Mouse (Mus musculus): ENCODE measurements around the gene Map1s. TPM values are rescaled to one million over a fixed set of nuclear protein-coding genes. Genes with fewer than 3 reads are reported as not detected.

Map1s gene
- polyA plus RNA-seq, 1 experiment from 2014 or later: 41.5 TPM

DNA sequence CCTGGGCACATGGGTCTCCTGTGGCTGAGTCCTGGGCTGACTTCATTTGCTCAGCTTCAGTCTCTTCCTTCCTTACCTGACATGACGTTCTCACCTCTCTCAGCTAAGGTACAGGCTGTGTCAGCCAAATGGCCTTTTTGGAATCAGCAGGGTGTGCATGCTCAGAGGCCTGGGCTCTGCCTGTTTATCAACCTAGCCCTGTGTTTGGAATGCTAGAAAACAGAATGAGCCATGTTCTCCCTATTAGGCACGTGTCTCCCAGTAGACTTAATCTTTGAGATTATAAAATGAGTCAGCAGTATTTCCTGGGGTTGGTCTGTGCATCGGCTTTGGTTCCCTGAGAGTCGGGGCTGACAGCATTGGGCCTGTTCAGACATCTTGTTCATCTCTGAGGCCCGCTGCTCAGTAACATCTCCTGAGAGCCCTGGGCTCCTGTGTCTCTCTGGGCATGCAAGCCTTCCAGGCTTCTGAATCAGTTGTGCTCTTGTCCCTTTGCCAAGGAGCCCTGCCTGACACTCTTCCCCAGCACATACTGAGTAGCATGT is 23.1 kb downstream of the Map1s start:
- WGBS: 77% methylated on average over 5 of the region's 5 CpGs
- Histone ChIP-seq H3K27me3 (ENCODE audit: control insufficient read depth, insufficient read depth, low read length) (no peaks in the 10 kb centered on the region), H3K4me3 (ENCODE audit: low read depth, low read length) (no peak overlapping the region), H3K36me3 (ENCODE audit: control insufficient read depth, insufficient read depth, low read length) (no peaks in the 10 kb centered on the region), H3K4me2 (replicated peaks; ENCODE audit: low read depth, low read length) (no peak overlapping the region), H3K9ac (replicated peaks; ENCODE audit: low read depth, low read length) (no peak overlapping the region), H3K9me3 (ENCODE audit: control insufficient read depth, low read depth, low read length) (no peaks in the 10 kb centered on the region), H3K27ac (ENCODE audit: low read length) (no peak overlapping the region), H3K4me1 (ENCODE audit: control insufficient read depth, insufficient read depth, low read length) (no peaks in the 10 kb centered on the region)
- no peak for ATAC-seq (ENCODE audit: insufficient number of reproducible peaks, insufficient read depth, low FRiP score, low read depth)

DNA sequence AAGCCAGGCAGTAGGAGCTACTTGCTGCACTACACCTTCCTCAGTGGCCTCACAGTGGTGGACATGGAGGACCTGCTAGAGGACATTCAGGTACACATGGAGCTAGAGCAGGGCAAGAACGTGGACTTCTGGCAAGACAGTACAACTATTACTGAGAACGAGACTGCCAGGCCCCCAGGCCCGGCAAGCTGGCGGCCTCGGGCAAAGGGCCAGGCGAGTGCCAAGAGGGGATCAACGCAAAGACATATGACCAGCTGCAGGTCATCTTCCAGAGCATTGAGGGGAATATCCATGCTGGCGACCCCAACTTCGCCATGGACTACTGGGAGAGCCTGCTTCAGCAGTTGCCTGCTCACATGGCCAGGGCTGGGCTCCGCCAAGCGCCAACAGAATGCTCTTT is 26.0 kb downstream of the Map1s start:
- no peak overlapping the region for H3K4me3 ChIP-seq (ENCODE audit: low read depth, low read length)
- no peaks in the 10 kb centered on the region for H3K4me1 ChIP-seq (ENCODE audit: control insufficient read depth, insufficient read depth, low read length)
- no peaks in the 10 kb centered on the region for H3K27me3 ChIP-seq (ENCODE audit: control insufficient read depth, insufficient read depth, low read length)
- WGBS: 93% methylated on average over 11 of the region's 11 CpGs
- no peak overlapping the region for H3K9ac ChIP-seq (replicated peaks; ENCODE audit: low read depth, low read length)
- no peaks in the 10 kb centered on the region for H3K9me3 ChIP-seq (ENCODE audit: control insufficient read depth, low read depth, low read length)
- no peak overlapping the region for H3K4me2 ChIP-seq (replicated peaks; ENCODE audit: low read depth, low read length)
- no peaks in the 10 kb centered on the region for H3K36me3 ChIP-seq (ENCODE audit: control insufficient read depth, insufficient read depth, low read length)
- H3K27ac ChIP-seq (ENCODE audit: low read length): no peak overlapping the region
- ATAC-seq (ENCODE audit: insufficient number of reproducible peaks, insufficient read depth, low FRiP score, low read depth): no peak

DNA sequence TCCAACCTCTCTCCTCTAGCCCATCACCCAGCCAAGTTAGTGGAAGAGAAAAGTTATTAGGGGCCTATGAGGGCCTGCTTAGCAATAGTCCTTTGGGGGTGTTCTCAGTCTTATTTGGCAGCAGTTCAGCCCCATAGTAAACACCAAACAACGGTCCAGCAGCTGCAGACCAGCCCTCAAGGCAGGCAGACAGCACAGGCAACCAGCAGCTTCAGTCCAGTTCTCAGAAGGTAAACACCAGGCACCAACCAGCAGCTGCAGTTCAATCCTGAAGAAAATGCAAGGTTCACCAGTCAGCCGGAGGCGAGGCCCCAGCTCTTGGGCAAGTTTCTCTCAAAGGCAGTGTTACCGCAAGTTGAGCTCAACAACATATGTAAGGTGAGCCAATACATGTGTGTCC is 27.3 kb downstream of the Map1s start:
- no peak for ATAC-seq (ENCODE audit: insufficient number of reproducible peaks, insufficient read depth, low FRiP score, low read depth)
- Histone ChIP-seq H3K9ac (replicated peaks; ENCODE audit: low read depth, low read length) (no peak overlapping the region), H3K27me3 (ENCODE audit: control insufficient read depth, insufficient read depth, low read length) (no peaks in the 10 kb centered on the region), H3K27ac (ENCODE audit: low read length) (no peak overlapping the region), H3K4me3 (ENCODE audit: low read depth, low read length) (no peak overlapping the region), H3K4me1 (ENCODE audit: control insufficient read depth, insufficient read depth, low read length) (no peaks in the 10 kb centered on the region), H3K4me2 (replicated peaks; ENCODE audit: low read depth, low read length) (no peak overlapping the region), H3K9me3 (ENCODE audit: control insufficient read depth, low read depth, low read length) (no peaks in the 10 kb centered on the region), H3K36me3 (ENCODE audit: control insufficient read depth, insufficient read depth, low read length) (no peaks in the 10 kb centered on the region)
- 80% methylated on average over 4 of the region's 4 CpGs for WGBS

DNA sequence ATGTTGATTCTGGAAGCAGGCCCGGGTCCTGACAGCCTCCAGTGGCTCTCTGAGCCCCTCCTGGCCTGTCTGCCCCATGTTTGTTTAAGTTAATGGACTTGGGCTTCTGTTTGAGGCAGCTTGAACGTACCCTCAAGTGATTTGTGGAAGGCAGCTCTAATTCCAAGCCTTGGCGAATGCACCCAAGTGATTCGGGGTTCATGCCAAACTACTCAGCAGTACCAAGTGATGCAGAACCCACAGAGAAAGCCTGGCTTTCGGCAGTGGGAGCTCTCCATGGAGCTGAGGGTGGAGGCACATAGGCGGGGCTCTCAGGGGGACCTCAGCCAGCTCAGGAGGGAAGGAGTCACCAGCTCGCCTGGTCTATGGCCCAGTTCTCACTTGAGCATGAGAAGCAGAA is 29.1 kb downstream of the Map1s start:
- Histone ChIP-seq H3K36me3 (ENCODE audit: control insufficient read depth, insufficient read depth, low read length) (no peaks in the 10 kb centered on the region), H3K4me2 (replicated peaks; ENCODE audit: low read depth, low read length) (no peak overlapping the region), H3K9ac (replicated peaks; ENCODE audit: low read depth, low read length) (no peak overlapping the region), H3K27ac (ENCODE audit: low read length) (no peak overlapping the region), H3K4me3 (ENCODE audit: low read depth, low read length) (no peak overlapping the region), H3K9me3 (ENCODE audit: control insufficient read depth, low read depth, low read length) (no peaks in the 10 kb centered on the region), H3K4me1 (ENCODE audit: control insufficient read depth, insufficient read depth, low read length) (no peaks in the 10 kb centered on the region), H3K27me3 (ENCODE audit: control insufficient read depth, insufficient read depth, low read length) (no peaks in the 10 kb centered on the region)
- ATAC-seq (ENCODE audit: insufficient number of reproducible peaks, insufficient read depth, low FRiP score, low read depth): no peak
- 68% methylated on average over 7 of the region's 7 CpGs for WGBS

DNA sequence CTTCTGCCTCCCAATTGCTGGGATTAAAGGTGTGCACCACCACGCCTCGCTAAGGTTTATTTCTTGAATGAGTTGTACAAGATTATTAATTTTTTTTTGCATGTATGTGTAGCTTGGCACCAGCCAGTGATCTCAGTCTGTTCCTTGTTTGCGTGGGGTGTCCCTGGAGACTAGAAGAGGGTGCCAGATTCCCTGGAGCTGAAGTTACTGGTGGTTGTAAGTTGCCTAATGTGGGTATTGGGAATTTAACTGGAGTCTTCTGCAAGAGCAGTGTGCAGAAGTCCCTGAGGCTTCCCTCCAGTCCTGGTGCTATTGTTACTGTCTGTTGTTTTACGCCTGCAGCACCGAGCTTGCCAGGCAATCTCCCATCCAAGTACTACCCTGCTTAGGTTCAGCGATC is 31.5 kb downstream of the Map1s start:
- Histone ChIP-seq H3K9ac (replicated peaks; ENCODE audit: low read depth, low read length) (no peak overlapping the region), H3K36me3 (ENCODE audit: control insufficient read depth, insufficient read depth, low read length) (no peaks in the 10 kb centered on the region), H3K9me3 (ENCODE audit: control insufficient read depth, low read depth, low read length) (no peaks in the 10 kb centered on the region), H3K27me3 (ENCODE audit: control insufficient read depth, insufficient read depth, low read length) (no peaks in the 10 kb centered on the region), H3K4me3 (ENCODE audit: low read depth, low read length) (no peak overlapping the region), H3K4me1 (ENCODE audit: control insufficient read depth, insufficient read depth, low read length) (no peaks in the 10 kb centered on the region), H3K4me2 (replicated peaks; ENCODE audit: low read depth, low read length) (no peak overlapping the region), H3K27ac (ENCODE audit: low read length) (no peak overlapping the region)
- no peak for ATAC-seq (ENCODE audit: insufficient number of reproducible peaks, insufficient read depth, low FRiP score, low read depth)
- 87% methylated on average over 6 of the region's 6 CpGs for WGBS

DNA sequence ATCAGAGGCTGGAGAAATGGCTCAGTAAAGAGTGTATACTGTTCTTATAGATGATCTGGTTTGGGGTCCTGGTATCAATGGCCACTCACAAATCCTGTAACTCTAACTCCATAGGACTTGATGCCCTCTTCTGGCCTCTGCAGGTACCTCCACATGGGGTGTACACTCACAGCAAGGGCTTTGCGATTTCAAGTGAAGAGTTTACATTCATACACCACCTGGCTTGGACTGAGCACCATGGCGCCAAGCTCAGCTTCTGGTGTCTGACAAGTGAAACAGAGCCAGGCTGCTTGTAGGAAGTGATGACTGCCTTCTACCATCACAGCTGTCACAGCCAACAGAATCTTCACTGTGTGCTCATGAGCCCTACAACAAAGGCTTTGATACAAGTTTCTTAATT is 35.7 kb downstream of the Map1s start:
- WGBS: 59% methylated on average over 2 of the region's 2 CpGs
- no peak overlapping the region for H3K4me2 ChIP-seq (replicated peaks; ENCODE audit: low read depth, low read length)
- no peaks in the 10 kb centered on the region for H3K36me3 ChIP-seq (ENCODE audit: control insufficient read depth, insufficient read depth, low read length)
- no peaks in the 10 kb centered on the region for H3K4me1 ChIP-seq (ENCODE audit: control insufficient read depth, insufficient read depth, low read length)
- H3K4me3 ChIP-seq (ENCODE audit: low read depth, low read length): no peak overlapping the region
- no peak overlapping the region for H3K27ac ChIP-seq (ENCODE audit: low read length)
- H3K9me3 ChIP-seq (ENCODE audit: control insufficient read depth, low read depth, low read length): no peaks in the 10 kb centered on the region
- no peak overlapping the region for H3K9ac ChIP-seq (replicated peaks; ENCODE audit: low read depth, low read length)
- no peaks in the 10 kb centered on the region for H3K27me3 ChIP-seq (ENCODE audit: control insufficient read depth, insufficient read depth, low read length)
- ATAC-seq (ENCODE audit: insufficient number of reproducible peaks, insufficient read depth, low FRiP score, low read depth): no peak

DNA sequence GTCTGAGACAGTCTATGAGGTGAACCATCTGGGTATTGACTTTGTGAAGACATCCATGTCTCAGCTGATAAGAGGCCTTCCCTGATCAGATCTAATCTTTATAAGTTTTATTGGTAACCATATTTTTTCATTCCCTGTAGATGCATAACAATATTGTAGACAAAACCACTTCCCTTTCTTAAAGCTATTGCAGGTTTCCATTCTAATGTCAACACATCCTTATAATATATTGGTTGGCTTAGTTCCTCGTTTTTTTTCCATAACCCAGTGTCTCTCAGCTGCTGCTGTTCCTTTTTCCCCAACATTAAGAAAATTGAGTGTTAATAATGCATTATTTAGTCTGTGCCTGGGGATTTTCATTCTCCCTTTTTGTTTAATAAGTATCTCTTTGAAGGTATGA is 37.5 kb downstream of the Map1s start:
- no peak overlapping the region for H3K4me3 ChIP-seq (ENCODE audit: low read depth, low read length)
- no peaks in the 10 kb centered on the region for H3K27me3 ChIP-seq (ENCODE audit: control insufficient read depth, insufficient read depth, low read length)
- no peak overlapping the region for H3K27ac ChIP-seq (ENCODE audit: low read length)
- no peak overlapping the region for H3K9ac ChIP-seq (replicated peaks; ENCODE audit: low read depth, low read length)
- H3K4me2 ChIP-seq (replicated peaks; ENCODE audit: low read depth, low read length): no peak overlapping the region
- H3K36me3 ChIP-seq (ENCODE audit: control insufficient read depth, insufficient read depth, low read length): no peaks in the 10 kb centered on the region
- no peak for ATAC-seq (ENCODE audit: insufficient number of reproducible peaks, insufficient read depth, low FRiP score, low read depth)
- H3K9me3 ChIP-seq (ENCODE audit: control insufficient read depth, low read depth, low read length): no peaks in the 10 kb centered on the region
- WGBS: 44% methylated on average over 1 of the region's 1 CpGs
- H3K4me1 ChIP-seq (ENCODE audit: control insufficient read depth, insufficient read depth, low read length): no peaks in the 10 kb centered on the region

DNA sequence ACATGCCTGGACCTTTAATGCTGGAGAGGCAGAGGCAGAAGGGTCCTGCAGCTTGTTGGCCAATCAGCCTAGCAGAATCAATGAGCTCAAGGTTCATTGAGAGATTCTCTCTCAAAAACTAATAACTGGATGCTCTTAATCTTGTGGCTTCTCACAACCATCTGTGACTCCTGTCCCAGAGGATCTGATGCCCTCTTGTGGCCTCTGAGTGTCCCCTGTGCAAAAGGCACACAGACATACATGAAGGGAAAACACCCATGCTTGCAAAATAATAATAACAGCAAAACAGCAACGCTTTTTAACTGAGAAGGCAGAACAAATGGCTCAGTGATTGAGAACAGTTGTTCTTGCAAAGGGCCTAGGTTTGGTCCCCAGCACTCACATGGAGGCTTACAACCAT is 44.1 kb downstream of the Map1s start:
- H3K27me3 ChIP-seq (ENCODE audit: control insufficient read depth, insufficient read depth, low read length): no peaks in the 10 kb centered on the region
- H3K4me3 ChIP-seq (ENCODE audit: low read depth, low read length): no peak overlapping the region
- H3K36me3 ChIP-seq (ENCODE audit: control insufficient read depth, insufficient read depth, low read length): no peaks in the 10 kb centered on the region
- 72% methylated on average over 1 of the region's 1 CpGs for WGBS
- H3K4me1 ChIP-seq (ENCODE audit: control insufficient read depth, insufficient read depth, low read length): no peaks in the 10 kb centered on the region
- H3K9ac ChIP-seq (replicated peaks; ENCODE audit: low read depth, low read length): no peak overlapping the region
- H3K9me3 ChIP-seq (ENCODE audit: control insufficient read depth, low read depth, low read length): no peaks in the 10 kb centered on the region
- no peak overlapping the region for H3K4me2 ChIP-seq (replicated peaks; ENCODE audit: low read depth, low read length)
- ATAC-seq (ENCODE audit: insufficient number of reproducible peaks, insufficient read depth, low FRiP score, low read depth): no peak
- no peak overlapping the region for H3K27ac ChIP-seq (ENCODE audit: low read length)

DNA sequence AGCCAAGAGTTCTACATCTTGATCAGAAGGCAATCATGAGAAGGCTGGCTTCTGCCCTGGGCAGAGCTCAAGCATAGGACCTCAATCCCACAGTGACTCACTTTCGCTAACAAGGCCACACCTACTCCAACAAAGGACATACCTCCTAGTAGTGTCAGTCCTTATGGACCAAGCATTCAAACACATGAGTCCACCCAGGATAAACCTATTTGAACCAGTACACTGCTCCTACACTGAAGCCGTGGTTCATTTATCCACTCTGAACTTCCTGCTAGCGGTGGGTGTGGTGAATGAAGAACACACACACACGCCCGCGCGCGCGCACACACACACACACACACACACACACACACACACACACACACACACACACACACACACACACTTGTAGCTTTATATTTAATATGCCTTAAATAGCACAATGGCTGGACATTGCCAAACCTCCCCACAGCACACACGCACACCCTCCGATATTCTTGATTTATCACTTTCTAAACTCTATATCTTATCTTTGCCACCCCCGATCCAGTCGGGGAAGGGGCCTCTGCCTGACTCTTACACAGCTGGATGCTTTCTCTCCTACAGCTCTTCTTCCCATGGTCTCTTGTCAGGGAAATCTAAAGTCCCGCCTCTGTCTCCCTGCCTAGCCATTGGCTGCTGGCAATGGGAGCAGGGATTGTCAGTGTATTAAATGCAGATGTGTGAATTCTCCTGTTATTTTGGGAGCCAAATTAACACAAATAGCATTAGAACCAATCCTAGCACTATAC is 55.2 kb downstream of the Map1s start:
- 57% methylated on average over 14 of the region's 14 CpGs for WGBS
- no peak overlapping the region for H3K27ac ChIP-seq (ENCODE audit: low read length)
- no peaks in the 10 kb centered on the region for H3K4me1 ChIP-seq (ENCODE audit: control insufficient read depth, insufficient read depth, low read length)
- H3K4me2 ChIP-seq (replicated peaks; ENCODE audit: low read depth, low read length): no peak overlapping the region
- H3K36me3 ChIP-seq (ENCODE audit: control insufficient read depth, insufficient read depth, low read length): no peaks in the 10 kb centered on the region
- no peaks in the 10 kb centered on the region for H3K9me3 ChIP-seq (ENCODE audit: control insufficient read depth, low read depth, low read length)
- H3K9ac ChIP-seq (replicated peaks; ENCODE audit: low read depth, low read length): no peak overlapping the region
- H3K27me3 ChIP-seq (ENCODE audit: control insufficient read depth, insufficient read depth, low read length): no peaks in the 10 kb centered on the region
- ATAC-seq (ENCODE audit: insufficient number of reproducible peaks, insufficient read depth, low FRiP score, low read depth): no peak
- no peak overlapping the region for H3K4me3 ChIP-seq (ENCODE audit: low read depth, low read length)
